Mouse (Mus musculus) CD4-positive, CD25-positive, alpha-beta regulatory T cell, adult 9 weeks (primary cell): ENCODE data around the gene Gm5938. TPM values are rescaled to one million over a fixed set of nuclear protein-coding genes. Genes with fewer than 3 reads are reported as not detected.

Source experiments
- polyA plus RNA-seq: library from polyadenylated mRNA; unstranded; fragments of 100-300 nt; shearing (Covaris generic); gene quantifications from one replicate; pipeline ENCODE4 v1.2.1, GENCODE M21; 2017

Gm5938 gene
- polyA plus RNA-seq = not detected

DNA sequence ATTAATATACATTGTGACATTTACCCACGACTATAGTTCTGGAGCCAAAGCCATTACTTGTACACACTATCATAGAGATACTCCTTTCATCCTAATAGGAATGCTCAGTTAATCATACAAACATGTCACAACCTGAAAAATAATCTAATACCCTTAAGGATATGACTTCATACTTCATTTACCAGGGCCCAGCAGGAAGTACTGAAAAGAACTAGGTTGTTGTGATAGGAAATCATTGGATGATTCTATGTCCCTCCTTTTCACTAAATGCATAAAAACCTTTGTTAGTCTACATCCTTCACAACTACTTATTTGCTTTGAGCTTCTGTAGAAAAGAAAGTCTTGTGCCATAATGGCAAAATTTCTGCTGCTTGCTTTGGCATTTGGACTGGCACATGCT lies at the start of gene Gm5938:
Gene Gm5938, plus strand, starts transcription at position 301 of the 400 bp plus-strand sequence.

DNA sequence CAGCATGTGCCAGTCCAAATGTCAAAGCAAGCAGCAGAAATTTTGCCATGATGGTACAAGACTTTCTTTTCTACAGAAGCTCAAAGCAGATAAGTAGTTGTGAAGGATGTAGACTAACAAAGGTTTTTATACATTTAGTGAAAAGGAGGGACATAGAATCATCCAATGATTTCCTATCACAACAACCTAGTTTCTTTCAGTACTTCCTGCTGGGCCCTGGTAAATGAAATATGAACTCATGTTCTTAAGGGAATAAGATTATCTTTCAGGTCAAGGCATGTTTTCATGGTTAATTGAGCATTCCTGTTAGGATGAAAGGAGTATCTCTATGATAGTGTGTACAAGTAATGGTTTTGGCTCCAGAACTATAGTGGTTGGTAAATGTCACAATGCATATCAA lies 34.0 kb upstream of the Gm5938 start, which contains the start of gene Obp1a:
Gene Obp1a, minus strand, starts transcription at position 101 of the 400 bp plus-strand sequence.

Other genes with a start within 250 kb of the Gm5938 start
- not detected for gene 5430402E10Rik, start 200.4 kb upstream of the Gm5938 start, polyA plus RNA-seq
- not detected for gene Obp1a, start 34.1 kb upstream of the Gm5938 start, polyA plus RNA-seq
- gene Obp1b, start 61.3 kb downstream of the Gm5938 start, polyA plus RNA-seq = not detected
- gene Gm14743, start 120.5 kb downstream of the Gm5938 start, polyA plus RNA-seq = not detected
- gene 4930480E11Rik, start 244.2 kb downstream of the Gm5938 start, polyA plus RNA-seq = not detected